Mouse (Mus musculus) liver, postnatal 0 days (tissue): ENCODE measurements around the gene Dyx1c1. TPM values are rescaled to one million over a fixed set of nuclear protein-coding genes. Genes with fewer than 3 reads are reported as not detected.

ENCODE experiments used
- ATAC-seq: fragments of 200-750 bp; cut with Nextera tagmentation; 2 replicates; pipeline ENCODE4 v1.8.0; 2017; ENCODE audit warnings: mild to moderate bottlenecking, moderate library complexity
- DNase-seq: peaks from one replicate; pipeline ENCODE4 v3.0.0-alpha.2; 2016
- H3K27ac ChIP-seq: fragments of 300-500 bp; sonication (generic); 2 replicates; pipeline ENCODE4 v1.5.1; 2014; ENCODE audit warnings: antibody characterized with exemption, moderate library complexity, mild to moderate bottlenecking, low read depth
- H3K27me3 ChIP-seq: fragments of 300-500 bp; sonication (generic); 2 replicates; pipeline ENCODE4 v1.6.1; 2014; ENCODE audit warnings: low read length, control low read depth, mixed read lengths; ENCODE audit not compliant: insufficient read depth
- H3K36me3 ChIP-seq: fragments of 300-500 bp; sonication (generic); replicated peaks from 2 replicates; pipeline ENCODE4 v1.6.1; 2014; ENCODE audit warnings: mild to moderate bottlenecking, control low read depth, low read length, moderate library complexity, mixed read lengths; ENCODE audit not compliant: insufficient read depth
- H3K4me1 ChIP-seq: fragments of 300-500 bp; sonication (generic); 2 replicates; pipeline ENCODE4 v1.6.1; 2014; ENCODE audit warnings: antibody characterized with exemption, mild to moderate bottlenecking, control low read depth; ENCODE audit not compliant: insufficient read depth
- H3K4me2 ChIP-seq: fragments of 300-500 bp; sonication (generic); 2 replicates; pipeline ENCODE4 v1.6.1; 2014; ENCODE audit warnings: low read depth, mild to moderate bottlenecking, low read length, moderate library complexity, mixed read lengths
- H3K4me3 ChIP-seq: fragments of 300-500 bp; sonication (generic); 2 replicates; pipeline ENCODE4 v1.5.1; 2014; ENCODE audit warnings: low read depth, low read length
- H3K9ac ChIP-seq: fragments of 300-500 bp; sonication (generic); replicated peaks from 2 replicates; pipeline ENCODE4 v1.6.1; 2014; ENCODE audit warnings: mild to moderate bottlenecking, moderate library complexity
- H3K9me3 ChIP-seq: fragments of 300-500 bp; sonication (generic); 2 replicates; pipeline ENCODE4 v1.6.1; 2016; ENCODE audit warnings: mild to moderate bottlenecking, control low read depth, low read length, mixed read lengths
- CTCF ChIP-seq: sonication (generic); IDR thresholded peaks from 2 replicates; pipeline ENCODE4 v1.5.1; 2016; ENCODE audit warnings: antibody characterized with exemption, low read depth
- EP300 ChIP-seq: IDR thresholded peaks from 2 replicates; pipeline ENCODE4 v1.6.1; 2016; ENCODE audit warnings: antibody characterized with exemption, low read depth, mild to moderate bottlenecking
- WGBS: fragments of 180-500 bp; shearing (Covaris S2); extraction: QIAGEN DNeasy Blood & Tissue Kit; methylation state at CpG from one replicate; pipeline ENCODE4 v1.1.7; 2014; ENCODE audit not compliant: insufficient replicate concordance; 5-methylcytosine and 5-hydroxymethylcytosine counted together
- microRNA-seq: library from miRNA; unstranded; fragments of <30 nt; microRNA quantifications from one replicate; pipeline ENCODE4, GENCODE M21; 2016
- polyA plus RNA-seq: library from polyadenylated mRNA; unstranded; fragments of >200 nt; fragmentation: Nextera tagmentation; extraction: Ambion mirVana; gene quantifications from 2 replicates; pipeline ENCODE4 v1.2.1, GENCODE M21; 2015

Dyx1c1 gene
- polyA plus RNA-seq, 1 experiment from 2014 or later = 0.19 TPM

- H3K4me3 ChIP-seq = no peak overlapping the region
- 70% methylated on average over 6 of the region's 6 CpGs for WGBS
- TF ChIP-seq CTCF (no peak), EP300 (no peak)
- H3K9me3 ChIP-seq = no peaks in the 10 kb centered on the region
- no peak overlapping the region for H3K9ac ChIP-seq
- DNase-seq (no peak), ATAC-seq (no peak)
- H3K4me2 ChIP-seq = no peak overlapping the region
- peaks cover 10% of the 10 kb centered on the region for H3K36me3 ChIP-seq
- no peaks in the 10 kb centered on the region for H3K27me3 ChIP-seq
- H3K27ac ChIP-seq = no peak overlapping the region
- no peaks in the 10 kb centered on the region for H3K4me1 ChIP-seq
Observed at GRCm38 (mm10) chr9:73005106-73005505, 46.5 kb downstream of the Dyx1c1 start.

GRCm38 (mm10) chr9:73006175-73006574 is 47.6 kb downstream of the Dyx1c1 start:
- H3K36me3 ChIP-seq = peaks cover 16% of the 10 kb centered on the region
- DNase-seq (no peak), ATAC-seq (no peak)
- H3K4me3 ChIP-seq = no peak overlapping the region
- H3K27ac ChIP-seq = no peak overlapping the region
- no peaks in the 10 kb centered on the region for H3K9me3 ChIP-seq
- no peak overlapping the region for H3K4me2 ChIP-seq
- no peak overlapping the region for H3K9ac ChIP-seq
- TF ChIP-seq EP300 (no peak), CTCF (peak; percentile 48)
- H3K4me1 ChIP-seq = no peaks in the 10 kb centered on the region
- WGBS = 88% methylated on average over 3 of the region's 3 CpGs
- H3K27me3 ChIP-seq = no peaks in the 10 kb centered on the region

- Histone ChIP-seq H3K36me3 (peaks cover 25% of the 10 kb centered on the region), H3K4me2 (no peak overlapping the region), H3K27ac (no peak overlapping the region), H3K4me3 (no peak overlapping the region), H3K9me3 (no peaks in the 10 kb centered on the region), H3K9ac (no peak overlapping the region), H3K27me3 (no peaks in the 10 kb centered on the region), H3K4me1 (no peaks in the 10 kb centered on the region)
- DNase-seq (no peak), ATAC-seq (no peak)
- WGBS = 47% methylated on average over 3 of the region's 3 CpGs
- TF ChIP-seq EP300 = no peak
- TF ChIP-seq CTCF = no peak
Observed at GRCm38 (mm10) chr9:73008384-73008783, 49.8 kb downstream of the Dyx1c1 start.

- H3K27ac ChIP-seq = no peak overlapping the region
Observed at GRCm38 (mm10) chr9:73012629-73013028, 54.0 kb downstream of the Dyx1c1 start.

GRCm38 (mm10) chr9:73014724-73015123 is 56.1 kb downstream of the Dyx1c1 start:
- peaks cover 61% of the 10 kb centered on the region for H3K36me3 ChIP-seq
- no peaks in the 10 kb centered on the region for H3K4me1 ChIP-seq
- no peak overlapping the region for H3K4me2 ChIP-seq
- WGBS = 84% methylated on average over 13 of the region's 13 CpGs
- H3K4me3 ChIP-seq = no peak overlapping the region
- ATAC-seq (no peak), DNase-seq (no peak)
- no peak overlapping the region for H3K9ac ChIP-seq
- H3K27ac ChIP-seq = no peak overlapping the region
- no peaks in the 10 kb centered on the region for H3K9me3 ChIP-seq
- H3K27me3 ChIP-seq = no peaks in the 10 kb centered on the region
- TF ChIP-seq CTCF (no peak), EP300 (no peak)

More at GRCm38 (mm10) chr9:73012629-73013028, 54.0 kb downstream of the Dyx1c1 start:
- peaks cover 48% of the 10 kb centered on the region for H3K36me3 ChIP-seq
- no peaks in the 10 kb centered on the region for H3K27me3 ChIP-seq
- no peak overlapping the region for H3K4me3 ChIP-seq
- no peak overlapping the region for H3K9ac ChIP-seq
- DNase-seq (no peak), ATAC-seq (no peak)
- TF ChIP-seq CTCF (0 out of 2 replicates have a peak, but pooled peaks have one; percentile 23), EP300 (no peak)
- no peak overlapping the region for H3K4me2 ChIP-seq
- WGBS = 88% methylated on average over 4 of the region's 4 CpGs
- no peaks in the 10 kb centered on the region for H3K4me1 ChIP-seq
- H3K9me3 ChIP-seq = no peaks in the 10 kb centered on the region

GRCm38 (mm10) chr9:73019841-73020240 is 61.3 kb downstream of the Dyx1c1 start:
- no peaks in the 10 kb centered on the region for H3K4me1 ChIP-seq
- TF ChIP-seq CTCF (no peak), EP300 (no peak)

GRCm38 (mm10) chr9:73020566-73021097 is 62.0 kb downstream of the Dyx1c1 start:
- no peak for ATAC-seq
- H3K4me1 ChIP-seq = no peaks in the 10 kb centered on the region
- H3K27me3 ChIP-seq = no peaks in the 10 kb centered on the region
- H3K27ac ChIP-seq = no peak overlapping the region
- H3K4me3 ChIP-seq = no peak overlapping the region
- DNase-seq = no peak
- H3K36me3 ChIP-seq = peaks cover 39% of the 10 kb centered on the region
- 79% methylated on average over 5 of the region's 5 CpGs for WGBS
- no peak overlapping the region for H3K9ac ChIP-seq
- no peak overlapping the region for H3K4me2 ChIP-seq
- TF ChIP-seq CTCF = no peak
- TF ChIP-seq EP300 = no peak
- no peaks in the 10 kb centered on the region for H3K9me3 ChIP-seq

More at GRCm38 (mm10) chr9:73019841-73020240, 61.3 kb downstream of the Dyx1c1 start:
- no peak for ATAC-seq
- H3K4me3 ChIP-seq = no peak overlapping the region
- no peak overlapping the region for H3K4me2 ChIP-seq
- H3K27ac ChIP-seq = no peak overlapping the region
- no peak overlapping the region for H3K9ac ChIP-seq
- H3K36me3 ChIP-seq = peaks cover 44% of the 10 kb centered on the region
- no peak for DNase-seq
- no peaks in the 10 kb centered on the region for H3K9me3 ChIP-seq
- no peaks in the 10 kb centered on the region for H3K27me3 ChIP-seq
- 86% methylated on average over 10 of the region's 10 CpGs for WGBS

Small RNAs within 50 kb of the gene (microRNA-seq; reads per million reads assigned to microRNA genes)
- not detected for gene Gm27353

Other genes with a start within 250 kb of the Dyx1c1 start
- 0.06 and 0.09 TPM in 2 replicates for gene Prtg, start 151.9 kb upstream of the Dyx1c1 start, polyA plus RNA-seq
- 0.06 and 0.08 TPM in 2 replicates for gene Pygo1, start 33.1 kb upstream of the Dyx1c1 start, polyA plus RNA-seq
- gene Gm44503, start 67 bp downstream of the Dyx1c1 start, polyA plus RNA-seq = not detected in 2 replicates
- 4.8 and 5.4 TPM in 2 replicates for gene Ccpg1os, start 26.6 kb downstream of the Dyx1c1 start, polyA plus RNA-seq
- 14.6 and 15.2 TPM in 2 replicates for gene Ccpg1, start 26.6 kb downstream of the Dyx1c1 start, polyA plus RNA-seq
- gene Pigb, start 81.6 kb downstream of the Dyx1c1 start, polyA plus RNA-seq = 2.9 and 3.1 TPM in 2 replicates
- gene Rab27a, start 86.1 kb downstream of the Dyx1c1 start, polyA plus RNA-seq = 5.7 and 7.0 TPM in 2 replicates
- 0.14 TPM in 1 of 2 replicates, not detected in the other for gene Khdc3, start 143.1 kb downstream of the Dyx1c1 start, polyA plus RNA-seq
- gene Gm20509, start 143.7 kb downstream of the Dyx1c1 start, polyA plus RNA-seq = not detected in 2 replicates
- 39.0 and 41.4 TPM in 2 replicates for gene Rsl24d1, start 154.6 kb downstream of the Dyx1c1 start, polyA plus RNA-seq